Mouse (Mus musculus) embryonic stem cell, embryonic (primary cell): ENCODE results near the gene Fam205a2.
"Not testable (repeated sequence)": the region's sequence is repeated elsewhere in the genome, so short reads cannot be mapped to it uniquely, and the experiment has no call there.

Source experiments
- CTCF ChIA-PET, 4 experiments: fragments of 300-600 bp in 2 of 4; fragments of 350-600 bp in 2 of 4; sonication (Branson Sonifier 250); formaldehyde crosslinking; loops; one replicate each; lab custom pipeline; 2022; ENCODE audit warnings: inconsistent platforms in 2 of 4; lab: Charles Lee
- POLR2A ChIA-PET, 4 experiments: fragments of 300-600 bp in 2 of 4; fragments of 350-600 bp in 2 of 4; sonication (Branson Sonifier 250); formaldehyde crosslinking; loops; one replicate each; lab custom pipeline; 2022; ENCODE audit warnings: antibody characterized with exemption in 4 of 4, inconsistent platforms in 1 of 4; lab: Charles Lee

The Fam205a2 gene

DNA sequence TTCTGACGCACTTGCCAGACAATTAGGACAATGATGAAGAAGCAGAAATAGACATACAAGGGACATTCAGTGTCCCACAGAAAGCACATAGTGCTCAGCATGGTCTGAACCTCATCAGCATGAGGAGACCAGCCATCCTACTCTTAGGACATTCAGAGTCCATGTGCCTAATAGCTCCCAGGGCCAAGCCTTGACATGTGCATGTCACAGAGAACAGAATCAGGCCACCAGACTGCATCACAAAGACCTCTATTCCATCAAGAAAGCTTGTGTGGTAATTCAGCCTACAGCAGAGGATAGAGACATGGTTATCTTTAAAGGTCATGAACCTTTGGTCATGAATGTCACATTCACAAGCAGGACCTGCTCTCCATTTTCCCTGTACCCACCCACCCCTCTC is at the start of gene Fam205a2:
TSS of gene Fam205a2 (minus strand) at position 101 of the 400 bp plus-strand sequence.
- CTCF ChIA-PET, result not testable (repeated sequence)

More for the DNA sequence above, at the start of gene Fam205a2:
- POLR2A ChIA-PET, result not testable (repeated sequence)
